Mouse (Mus musculus) olfactory bulb, adult 2 months (tissue): Measurements from ENCODE around the gene Rslcan18. TPM values are rescaled to one million over a fixed set of nuclear protein-coding genes. Genes with fewer than 3 reads are reported as not detected.

Experiments
- H3K27ac ChIP-seq: fragments of 200-500 bp; 2 replicates; pipeline ENCODE4 v1.5.1; 2012; ENCODE audit warnings: low read depth, low read length; ENCODE audit not compliant: insufficient read depth
- H3K4me1 ChIP-seq: fragments of 200-500 bp; 2 replicates; pipeline ENCODE4 v1.6.1; 2012; ENCODE audit warnings: low read length; ENCODE audit not compliant: control insufficient read depth, insufficient read depth
- H3K4me3 ChIP-seq: fragments of 200-500 bp; 2 replicates; pipeline ENCODE4 v1.5.1; 2012; ENCODE audit warnings: mild to moderate bottlenecking, low read depth, low read length, moderate library complexity; ENCODE audit not compliant: insufficient read depth
- CTCF ChIP-seq: fragments of 200-500 bp; IDR thresholded peaks from 2 replicates; pipeline ENCODE4 v1.5.1; 2012; ENCODE audit warnings: low read depth, mild to moderate bottlenecking, low read length, moderate library complexity; ENCODE audit not compliant: insufficient read depth
- POLR2A ChIP-seq: fragments of 200-500 bp; IDR thresholded peaks from 2 replicates; pipeline ENCODE4 v1.6.1; 2012; ENCODE audit warnings: mild to moderate bottlenecking, low read depth, low read length, moderate library complexity; ENCODE audit not compliant: insufficient read depth
- WGBS: fragments of 180-500 bp; shearing (Covaris S2); methylation state at CpG from one replicate; pipeline ENCODE4 v1.1.7; 2018; 5-methylcytosine and 5-hydroxymethylcytosine counted together
- polyA plus RNA-seq: library from polyadenylated mRNA; stranded (reverse); fragments of >200 nt; gene quantifications from 2 replicates; pipeline ENCODE4 v1.2.4, GENCODE M21; 2012; ENCODE audit warnings: low replicate concordance; ENCODE audit not compliant: missing spikeins, insufficient read depth, insufficient read length

Rslcan18 gene
- polyA plus RNA-seq, 1 experiment = not detected

DNA sequence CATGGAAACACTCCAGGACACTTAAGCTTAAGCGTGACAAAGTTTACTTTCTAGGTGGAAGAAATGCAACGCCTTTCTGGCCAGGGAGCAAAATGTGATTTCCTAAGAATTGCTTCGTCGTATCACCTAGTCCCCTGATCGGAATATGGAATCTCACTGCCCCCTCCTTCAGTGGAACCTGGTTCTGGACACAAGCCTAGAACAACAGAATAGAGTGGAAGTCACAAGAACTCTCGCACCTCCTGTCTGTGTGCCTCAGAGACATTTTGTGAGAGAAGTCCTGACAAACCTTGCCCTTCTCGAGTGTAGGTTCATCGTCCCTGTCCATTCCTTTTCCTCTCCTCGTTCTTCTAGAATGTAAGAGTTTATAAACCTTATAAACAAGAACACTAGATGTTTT is 8.4 kb downstream of the Rslcan18 start:
- 61% methylated on average over 9 of the region's 9 CpGs for WGBS
- Histone ChIP-seq H3K4me1 (no peaks in the 10 kb centered on the region; the same call in 1 of the 2 replicates), H3K27ac (peak overlapping the region; percentile 87), H3K4me3 (peak overlapping the region; percentile 98)
- TF ChIP-seq CTCF = no peak
- TF ChIP-seq POLR2A = no peak

GRCm38 (mm10) chr13:67097876-67098275 is 18.2 kb downstream of the Rslcan18 start, which contains the start of gene Zfp708:
TSS of gene Zfp708 (minus strand) at chr13:67097976.
- Histone ChIP-seq H3K27ac (no peak within 1 kb of the TSS), H3K4me3 (no peak within 1 kb of the TSS), H3K4me1 (no peaks in the 10 kb centered on the region)
- 90% methylated on average over 10 of the region's 10 CpGs for WGBS
- TF ChIP-seq CTCF (no peak), POLR2A (no peak)

DNA sequence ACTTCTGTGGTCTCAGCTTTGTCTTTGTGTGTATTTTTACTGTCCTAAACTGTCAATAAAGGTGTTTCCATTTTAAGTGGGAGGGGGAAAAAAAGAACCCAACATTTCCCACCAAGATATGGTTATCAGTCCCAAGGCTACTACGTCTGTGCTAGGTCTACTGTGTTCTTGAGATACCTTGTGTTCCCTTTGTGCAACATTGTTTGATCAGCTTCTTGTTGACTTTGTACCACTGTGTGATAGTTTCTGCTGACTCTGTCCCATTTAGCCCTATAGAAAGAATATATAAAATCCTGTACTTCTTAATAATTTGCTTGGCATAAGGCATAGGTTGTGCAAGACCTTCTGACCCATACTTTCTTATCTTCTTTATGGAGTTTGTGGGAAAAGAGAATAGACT is 25.9 kb downstream of the Rslcan18 start:
- Histone ChIP-seq H3K4me1 (no peaks in the 10 kb centered on the region), H3K4me3 (no peak overlapping the region), H3K27ac (no peak overlapping the region)
- 85% methylated on average over 1 of the region's 1 CpGs for WGBS
- TF ChIP-seq POLR2A (no peak), CTCF (no peak)

GRCm38 (mm10) chr13:67081946-67082345 is 34.1 kb downstream of the Rslcan18 start:
- Histone ChIP-seq H3K4me1 (no peaks in the 10 kb centered on the region), H3K4me3 (no peak overlapping the region), H3K27ac (peak overlapping the region; percentile 78)
- WGBS = 100% methylated on average over 1 of the region's 1 CpGs
- no peak for TF ChIP-seq POLR2A
- TF ChIP-seq CTCF = no peak

DNA sequence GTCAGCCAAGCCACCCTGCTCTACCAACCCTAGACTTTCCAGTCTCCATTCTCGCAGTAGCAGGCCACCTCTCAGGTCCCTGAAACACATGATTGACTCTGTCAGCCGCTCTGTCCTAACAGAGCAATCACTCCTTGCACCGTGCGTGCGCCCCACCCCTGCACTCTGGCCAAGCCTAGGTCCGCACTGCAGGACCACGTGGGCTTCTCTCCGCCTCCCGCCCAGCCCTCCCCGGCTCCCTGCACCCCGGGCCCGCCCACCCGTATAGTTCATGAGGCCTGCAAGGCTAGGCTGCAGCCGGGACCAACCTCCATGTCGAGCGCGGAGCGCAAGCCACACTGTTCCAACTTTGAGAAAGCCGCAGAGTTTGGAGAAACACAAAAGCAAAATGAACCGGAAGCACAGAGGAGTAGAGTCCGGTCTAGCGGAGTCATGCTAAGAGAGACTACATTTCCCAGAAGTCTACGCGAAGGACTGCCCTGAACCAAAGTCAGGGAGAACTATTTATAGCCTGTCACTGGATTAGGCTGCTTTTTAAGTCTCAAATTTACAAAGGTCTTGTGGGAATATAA is 34.8 kb downstream of the Rslcan18 start:
- Histone ChIP-seq H3K4me3 (peak overlapping the region; percentile 69), H3K27ac (peak overlapping the region; percentile 78; the same call in 1 of the 2 replicates), H3K4me1 (no peaks in the 10 kb centered on the region)
- TF ChIP-seq CTCF (no peak), POLR2A (peak; percentile 12; the same call in 1 of the 2 replicates)
- 1% methylated on average over 24 of the region's 24 CpGs for WGBS

DNA sequence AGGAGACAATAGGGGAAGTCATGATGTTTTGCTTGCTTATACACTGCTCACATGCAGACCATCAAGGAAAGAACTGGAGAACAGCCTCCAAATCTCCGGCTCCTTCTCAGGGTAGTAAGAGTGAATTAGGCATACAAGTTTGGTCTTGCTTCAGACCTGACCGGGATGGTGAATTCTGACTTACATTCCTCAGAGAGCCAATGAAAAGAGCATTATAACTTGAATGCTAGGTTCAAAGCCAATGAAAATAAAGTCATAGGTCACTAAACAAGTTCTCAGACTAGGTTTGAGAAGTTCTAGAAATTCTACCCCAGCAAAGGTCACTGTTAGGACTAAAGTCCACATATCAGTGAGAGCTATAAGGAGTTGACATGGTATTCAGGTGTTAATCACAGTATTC is 38.8 kb downstream of the Rslcan18 start:
- no peak for TF ChIP-seq POLR2A
- no peak for TF ChIP-seq CTCF
- no peaks in the 10 kb centered on the region for H3K4me1 ChIP-seq
- WGBS = 98% methylated on average over 2 of the region's 2 CpGs
- no peak overlapping the region for H3K27ac ChIP-seq
- no peak overlapping the region for H3K4me3 ChIP-seq

DNA sequence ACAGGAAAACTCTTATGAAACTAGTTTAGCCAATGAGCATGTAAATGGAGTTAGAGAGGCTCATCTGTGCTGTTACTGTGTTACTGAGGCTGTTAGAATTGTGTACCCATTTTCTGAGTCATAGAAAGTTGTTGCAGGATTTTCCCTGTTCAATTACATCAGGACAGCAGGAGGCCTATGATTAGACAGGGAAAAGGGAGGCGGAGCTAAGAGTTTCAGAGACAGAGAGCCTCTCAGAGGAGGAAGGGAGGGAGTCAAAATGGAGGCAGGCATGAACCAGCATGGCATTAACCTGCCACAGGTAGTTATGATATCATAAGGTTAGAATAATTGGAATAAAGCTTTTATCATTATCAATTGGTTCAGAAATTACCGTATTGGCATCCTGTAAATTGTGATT is 43.3 kb downstream of the Rslcan18 start:
- no peaks in the 10 kb centered on the region for H3K4me1 ChIP-seq
- H3K27ac ChIP-seq = no peak overlapping the region
- TF ChIP-seq CTCF (no peak), POLR2A (no peak)
- WGBS = 90% methylated on average over 2 of the region's 2 CpGs
- no peak overlapping the region for H3K4me3 ChIP-seq

GRCm38 (mm10) chr13:67065386-67065785 is 50.7 kb downstream of the Rslcan18 start:
- TF ChIP-seq CTCF (no peak), POLR2A (no peak)
- Histone ChIP-seq H3K27ac (no peak overlapping the region), H3K4me3 (no peak overlapping the region), H3K4me1 (no peaks in the 10 kb centered on the region; the same call in 1 of the 2 replicates)
- 91% methylated on average over 8 of the region's 8 CpGs for WGBS

GRCm38 (mm10) chr13:67062427-67062826 is 53.6 kb downstream of the Rslcan18 start:
- WGBS = 67% methylated on average over 7 of the region's 7 CpGs
- H3K4me3 ChIP-seq = no peak overlapping the region
- H3K4me1 ChIP-seq = no peaks in the 10 kb centered on the region; the same call in 1 of the 2 replicates
- TF ChIP-seq POLR2A = no peak
- TF ChIP-seq CTCF = no peak
- H3K27ac ChIP-seq = no peak overlapping the region
